Mouse (Mus musculus) gastrocnemius, postnatal 14 days (tissue): Measurements from ENCODE around the gene Itga3. TPM values are rescaled to one million over a fixed set of nuclear protein-coding genes. Genes with fewer than 3 reads are reported as not detected.
"Not testable (repeated sequence)": the region's sequence is repeated elsewhere in the genome, so short reads cannot be mapped to it uniquely, and the experiment has no call there.

ENCODE experiments used
- DNase-seq: peaks from one replicate; pipeline ENCODE4 v3.0.0; 2021; ENCODE audit warnings: mixed read lengths
- intact Hi-C: fragments of 180-260 bp; cut with DNase I; formaldehyde crosslinking; loops from one replicate; pipeline ENCODE4 v1.15.1; 2025; ENCODE audit warnings: low total_unique reads
- total RNA-seq, 2 experiments: library from RNA; stranded (reverse); gene quantifications; 2 replicates each; pipeline ENCODE4 v1.2.3; 2021

Itga3 gene
- total RNA-seq, 2 experiments from 2014 or later = 3.5 to 4.0 TPM

- intact Hi-C loops = no loop called here
- no peak for DNase-seq
Measured at GRCm38 (mm10) chr11:95011416-95011815, 65.2 kb downstream of the Itga3 start.

GRCm38 (mm10) chr11:95010841-95011403, 65.7 kb downstream of the Itga3 start:
- intact Hi-C loops = not testable (repeated sequence)
- DNase-seq = peak; percentile 4

- intact Hi-C loops = no loop called here
- DNase-seq = no peak
Measured at GRCm38 (mm10) chr11:95010141-95010739, 66.4 kb downstream of the Itga3 start.

DNA sequence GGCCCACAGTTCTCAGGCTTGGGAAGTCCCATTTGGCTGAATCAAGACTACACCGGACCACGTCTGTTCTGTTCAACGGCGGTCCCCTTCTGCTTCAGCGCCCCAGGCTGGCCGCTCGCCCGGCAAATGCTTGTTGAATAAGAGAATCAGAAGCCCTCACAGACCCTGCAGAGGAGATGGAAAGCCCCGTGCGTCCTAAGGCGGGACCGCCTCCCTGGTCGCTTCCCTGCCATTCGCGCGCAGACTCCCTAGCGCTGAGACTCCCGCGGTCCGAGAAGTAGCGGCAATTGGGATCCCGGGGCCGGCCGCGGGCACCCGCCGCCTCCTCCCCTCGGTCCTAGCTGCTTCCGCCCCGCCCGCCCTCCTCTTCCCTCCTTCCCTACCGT, 67.0 kb downstream of the Itga3 start, which contains the start of gene Samd14:
Samd14 (plus strand) TSS at position 251 of the 386 bp plus-strand sequence.
- intact Hi-C loops = no loop called here

GRCm38 (mm10) chr11:95008661-95009628, 67.7 kb downstream of the Itga3 start:
- intact Hi-C loops = no loop called here
- peak; percentile 55 for DNase-seq

More for the DNA sequence above, 67.0 kb downstream of the Itga3 start, which contains the start of gene Samd14:
- peak; percentile 70 for DNase-seq

DNA sequence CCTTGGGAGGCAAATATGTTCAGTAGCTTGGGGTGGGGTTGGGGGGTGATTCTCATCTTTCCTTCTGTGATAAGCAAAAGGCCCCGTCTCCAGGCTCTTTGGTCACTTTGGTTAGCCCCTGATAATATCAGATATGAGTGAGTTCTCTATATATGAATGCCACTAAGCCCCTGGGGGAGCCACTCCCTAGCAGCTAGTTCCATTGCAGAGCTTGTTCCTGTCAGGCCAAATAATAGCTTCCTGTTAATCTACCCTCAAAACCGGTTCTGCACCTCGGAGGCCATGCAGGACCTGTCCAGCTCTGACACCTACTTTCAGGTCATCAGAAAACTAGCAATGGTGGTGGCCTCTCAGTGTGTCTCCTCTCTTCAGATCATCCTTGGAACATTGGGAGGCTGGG, 69.2 kb downstream of the Itga3 start:
- intact Hi-C loops = no loop called here
- DNase-seq = no peak

DNA sequence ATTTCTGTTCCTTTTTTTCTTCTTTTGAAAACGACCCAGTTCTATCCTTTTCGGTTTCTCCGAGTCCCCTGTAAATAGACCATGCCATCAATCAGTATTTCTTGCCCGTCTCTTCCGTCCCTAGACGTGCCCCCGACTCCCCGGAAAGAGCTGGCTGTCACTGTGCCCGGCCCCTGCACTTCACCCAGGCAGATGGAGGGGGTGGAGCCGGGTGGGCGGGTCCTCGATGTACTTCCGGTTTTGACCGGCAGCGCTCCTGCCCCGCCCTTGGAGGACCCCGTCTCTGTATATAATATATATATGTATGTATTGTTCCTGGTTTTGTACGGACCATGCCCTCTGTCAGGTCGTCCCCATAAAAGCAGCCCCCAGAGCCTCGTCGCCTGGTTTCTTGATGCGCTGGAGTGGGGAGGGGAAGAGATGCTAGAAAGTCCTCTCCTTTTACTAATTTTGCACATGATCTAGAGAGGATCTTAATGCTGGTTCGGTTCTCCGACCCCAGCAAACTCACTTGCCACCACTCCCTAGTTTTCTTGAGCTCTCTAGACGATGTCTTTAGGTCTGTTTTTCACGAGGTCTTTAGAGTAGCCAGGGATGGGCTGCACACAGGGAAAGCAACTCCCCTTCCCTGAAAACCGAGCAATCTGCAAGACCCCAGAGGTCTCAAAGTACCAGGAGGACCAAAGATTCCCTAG, 69.9 kb downstream of the Itga3 start:
- intact Hi-C loops = no loop called here
- DNase-seq = peak; percentile 83

- intact Hi-C loops = no loop called here
- peak; percentile 7 for DNase-seq
Measured at GRCm38 (mm10) chr11:95006038-95006437, 70.6 kb downstream of the Itga3 start.

DNA sequence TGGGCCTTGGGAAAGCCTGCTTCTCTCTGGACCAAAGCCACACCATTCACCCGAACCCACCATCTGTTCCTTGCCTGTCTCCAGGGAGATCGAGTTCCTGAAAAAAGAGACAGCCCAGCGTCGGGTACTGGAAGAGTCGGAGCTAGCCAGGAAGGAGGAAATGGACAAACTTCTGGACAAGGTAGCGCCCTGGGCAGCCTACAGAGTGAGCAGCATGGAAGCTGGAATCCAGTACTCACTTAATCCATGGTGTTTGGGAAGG, 71.7 kb downstream of the Itga3 start:
- intact Hi-C loops = no loop called here
- DNase-seq = no peak

- intact Hi-C loops = no loop called here
- DNase-seq = no peak
Measured at GRCm38 (mm10) chr11:95004136-95004936, 72.3 kb downstream of the Itga3 start.

GRCm38 (mm10) chr11:95002705-95003104, 73.9 kb downstream of the Itga3 start:
- intact Hi-C loops = no loop called here
- DNase-seq = no peak

GRCm38 (mm10) chr11:95001584-95002347, 74.8 kb downstream of the Itga3 start:
- intact Hi-C loops = no loop called here
- DNase-seq = no peak

GRCm38 (mm10) chr11:95001058-95001457, 75.5 kb downstream of the Itga3 start:
- DNase-seq = peak; percentile 71
- intact Hi-C loops = no loop called here

DNA sequence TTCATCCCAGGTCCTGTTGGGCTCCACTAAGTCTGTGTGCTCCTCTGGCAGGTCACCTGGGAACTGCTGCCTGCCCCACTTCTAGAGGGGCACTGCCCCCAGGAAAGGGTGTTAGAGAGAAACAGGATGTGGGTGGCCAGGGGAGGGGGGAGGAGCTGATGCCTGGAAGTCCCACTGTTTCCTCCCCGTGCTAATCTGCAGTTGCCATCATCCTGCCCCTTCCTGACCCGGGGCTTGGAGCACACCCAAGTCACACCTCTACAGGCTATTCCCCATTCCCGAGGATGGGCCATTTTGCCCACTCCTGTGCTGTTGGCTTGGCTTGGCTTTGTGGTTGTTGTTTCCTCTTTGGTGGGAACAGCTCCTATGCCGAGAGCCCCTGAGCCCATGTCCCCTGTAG, 76.1 kb downstream of the Itga3 start:
- intact Hi-C loops = no loop called here
- DNase-seq = peak; percentile 48

- intact Hi-C loops = no loop called here
- DNase-seq = no peak
Measured at GRCm38 (mm10) chr11:95000128-95000527, 76.5 kb downstream of the Itga3 start.

DNA sequence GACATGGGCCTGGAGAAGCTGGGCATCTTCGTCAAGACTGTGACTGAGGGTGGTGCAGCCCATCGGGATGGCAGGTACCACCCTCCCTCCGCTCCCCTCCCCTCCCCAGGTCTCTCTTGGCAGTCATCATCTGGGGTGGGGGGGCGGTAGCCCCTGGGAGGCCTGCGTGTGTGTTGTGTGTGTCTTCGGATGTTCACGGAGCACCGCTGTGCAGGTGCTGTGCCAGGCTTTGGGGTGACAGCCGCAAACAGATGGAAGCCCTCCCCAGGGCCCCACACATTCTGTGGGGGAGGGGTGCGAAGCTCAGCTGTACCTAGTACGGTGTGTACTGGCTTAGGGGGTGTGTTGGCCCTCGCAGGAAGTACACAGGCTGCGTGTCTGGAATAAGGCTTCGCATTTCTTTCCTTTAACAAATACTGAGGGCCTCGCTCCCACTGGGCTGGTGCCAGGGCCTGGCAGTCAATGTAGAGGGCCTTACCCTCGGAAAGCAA, 78.5 kb downstream of the Itga3 start:
- intact Hi-C loops = no loop called here
- no peak for DNase-seq

GRCm38 (mm10) chr11:94997596-94997995, 79.0 kb downstream of the Itga3 start:
- no peak for DNase-seq
- intact Hi-C loops = no loop called here

DNA sequence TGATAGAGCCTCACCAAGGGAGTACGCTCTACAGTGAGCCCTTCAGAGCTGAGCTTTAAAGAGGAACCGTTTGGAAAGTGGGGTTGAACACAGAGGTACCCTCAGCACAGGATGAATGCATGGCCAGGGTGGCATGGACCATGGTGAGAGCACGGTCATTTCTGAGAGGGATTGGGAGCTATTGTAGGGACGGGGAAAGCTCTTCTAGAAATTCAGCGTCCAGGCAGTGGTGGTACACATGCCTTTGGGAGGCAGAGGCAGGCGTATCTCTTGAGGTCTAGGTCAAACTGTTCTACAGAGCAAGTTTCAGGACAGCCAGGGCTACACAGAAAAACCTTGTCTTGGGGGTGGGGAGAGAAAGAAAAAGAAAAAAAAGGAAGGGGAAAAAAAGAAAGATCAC, 79.6 kb downstream of the Itga3 start:
- no peak for DNase-seq
- intact Hi-C loops = no loop called here
